Mouse (Mus musculus): ENCODE results near the gene Mfsd5. TPM values are rescaled to one million over a fixed set of nuclear protein-coding genes. Genes with fewer than 3 reads are reported as not detected.

The Mfsd5 gene
- total and polyA plus RNA-seq, 3 experiments = 56.3 to 115 (median 83.6) TPM

DNA sequence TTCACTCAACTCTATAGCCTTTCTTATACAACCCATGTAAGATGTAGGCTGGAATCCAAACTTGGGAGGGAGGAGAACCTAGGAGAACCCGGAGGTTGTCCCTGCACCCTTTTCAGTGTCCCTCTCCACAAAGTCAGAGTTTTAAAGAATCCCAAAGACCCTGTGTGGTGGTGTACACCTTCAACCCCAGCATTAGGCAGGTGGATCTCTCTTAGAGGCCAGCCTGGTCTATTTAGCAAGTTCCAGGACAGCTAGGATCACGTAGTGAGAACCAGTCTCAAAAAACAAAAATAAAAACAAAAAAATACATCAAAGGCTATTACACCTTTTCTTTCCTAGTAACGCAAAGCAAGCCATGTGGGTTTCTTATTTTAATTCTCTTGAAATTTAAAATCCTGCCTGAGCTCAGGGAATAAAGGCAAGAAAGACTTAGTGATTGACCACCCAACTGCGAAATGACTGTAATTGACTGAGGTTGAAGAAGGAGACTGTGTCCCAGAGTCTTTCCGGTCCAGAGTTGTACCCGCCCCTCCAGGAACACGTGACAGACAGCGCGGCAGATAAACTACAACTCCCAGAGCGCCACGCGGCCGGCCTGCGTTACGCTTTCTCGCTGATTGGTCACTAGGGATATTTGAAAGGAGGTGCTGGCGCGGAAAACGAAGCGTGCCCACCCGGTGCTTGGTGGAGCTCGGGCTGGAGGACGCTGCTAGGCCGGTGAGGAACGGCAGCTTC, 16.5 kb downstream of the Mfsd5 start, which contains the start of gene Espl1 (continued):
- TF ChIP-seq TBP (IDR thresholded peaks at IDR 0.05; ENCODE audit: low read depth, low read length) (peak; percentile 95), USF2 (IDR thresholded peaks at IDR 0.05; ENCODE audit: borderline replicate concordance in 1 of 2, insufficient read depth in 1 of 2, low read depth in 1 of 2, low read length in 2 of 2) (peak; percentile 87 to 95), MYC (IDR thresholded peaks at IDR 0.05; ENCODE audit: low read depth, low read length) (peak; percentile 98)

DNA sequence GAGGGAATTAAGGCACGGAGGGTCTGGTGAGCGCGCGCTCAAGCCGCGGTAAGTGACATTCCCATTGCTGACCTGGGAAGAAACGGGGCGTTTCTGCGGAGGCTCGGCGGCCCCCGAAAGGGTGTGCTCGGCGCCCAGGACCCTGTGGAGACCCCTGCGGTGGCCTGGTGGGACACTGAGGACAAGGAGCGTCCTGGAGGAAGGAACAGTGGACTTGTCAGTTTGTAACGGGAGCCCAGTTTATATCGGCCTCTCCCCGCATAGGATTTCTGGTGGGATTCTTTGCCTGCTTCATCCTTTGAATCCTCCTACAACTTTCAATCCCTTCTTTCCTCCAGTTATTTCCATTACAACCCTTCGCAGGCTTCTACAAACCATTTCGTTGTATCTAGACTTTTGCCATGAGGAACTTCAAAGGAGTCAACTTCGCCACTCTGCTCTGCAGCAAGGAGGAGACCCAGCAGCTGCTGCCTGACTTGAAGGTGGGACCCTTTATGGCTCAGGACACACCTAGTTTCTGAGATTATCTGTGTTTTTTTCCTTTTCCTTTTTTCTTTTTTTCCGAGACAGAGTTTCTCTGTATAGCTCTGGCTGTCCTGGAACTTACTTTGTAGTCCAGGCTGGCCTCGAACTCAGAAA, 17.2 kb downstream of the Mfsd5 start:
- Histone ChIP-seq H3K9ac (ENCODE audit: control insufficient read depth, low read depth, low read length, poor library complexity, severe bottlenecking) (peak overlapping the region; percentile 77), H3K36me3 (ENCODE audit: control insufficient read depth in 1 of 2, insufficient read depth in 2 of 2, low read length in 2 of 2) (peaks cover 5 to 15% of the 10 kb centered on the region in 2 experiments), H3K9me3 (replicated peaks; ENCODE audit: insufficient read depth, low read length) (no peaks in the 10 kb centered on the region), H3K79me2 (ENCODE audit: control insufficient read depth, insufficient read depth, low read length, poor library complexity) (peaks cover 29% of the 10 kb centered on the region), H3K27me3 (ENCODE audit: control insufficient read depth in 1 of 2, insufficient read depth in 2 of 2, low read length in 2 of 2) (no peaks in the 10 kb centered on the region), H3K4me3 (ENCODE audit: control insufficient read depth in 1 of 2, insufficient read depth in 1 of 2, low read depth in 2 of 2, low read length in 2 of 2) (peak overlapping the region; percentile 61 to 72), H3K27ac (ENCODE audit: control insufficient read depth, low read depth, low read length) (peak overlapping the region; percentile 33), H3K4me1 (ENCODE audit: control insufficient read depth in 1 of 2, insufficient read depth in 2 of 2, low read length in 2 of 2) (peaks cover 4 to 8% of the 10 kb centered on the region in 2 experiments; a peak in 3 of 4 replicates)
- peak; percentile 73 for DNase-seq (ENCODE audit: low read depth, low spot score)
- TF ChIP-seq GABPA (IDR thresholded peaks at IDR 0.05; ENCODE audit: low read depth, low read length) (no peak), USF2 (IDR thresholded peaks at IDR 0.05; ENCODE audit: borderline replicate concordance in 1 of 2, insufficient read depth in 1 of 2, low read depth in 1 of 2, low read length in 2 of 2) (no peak), HCFC1 (IDR thresholded peaks at IDR 0.05; ENCODE audit: low read depth, low read length) (no peak), MYC (IDR thresholded peaks at IDR 0.05; ENCODE audit: low read depth, low read length) (peak; percentile 5; the same call in 1 of the 2 replicates), GATA1 (IDR thresholded peaks at IDR 0.05; ENCODE audit: low read depth, low read length) (no peak), POLR2A (IDR thresholded peaks at IDR 0.05; ENCODE audit: control insufficient read depth in 1 of 2, insufficient read depth in 1 of 2, low read depth in 1 of 2, low read length in 2 of 2, poor library complexity in 1 of 2) (peak in 1 of 2 experiments; percentile 99; a peak in 1 of 4 replicates), CHD1 (IDR thresholded peaks at IDR 0.05; ENCODE audit: low read depth, low read length) (no peak)

DNA sequence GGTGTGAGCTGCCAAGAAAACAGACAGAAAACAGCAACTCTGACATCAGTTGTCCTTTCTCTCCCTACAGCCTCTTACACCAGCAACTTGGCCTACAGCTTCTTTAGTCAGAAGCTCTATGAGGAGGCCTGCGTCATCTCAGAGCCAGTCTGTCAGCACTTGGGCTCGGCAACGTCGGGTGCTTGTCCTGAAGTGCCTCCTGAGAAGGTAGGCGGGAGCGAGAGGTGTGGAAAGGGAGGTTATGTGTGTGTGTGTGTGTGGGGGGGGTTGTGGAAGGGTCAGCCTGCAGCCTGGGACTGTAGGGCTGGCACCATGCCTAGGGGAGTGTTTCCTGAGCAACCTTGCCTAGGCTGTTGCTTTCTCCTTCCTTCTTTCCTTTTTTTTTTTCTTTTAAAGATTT, 23.3 kb downstream of the Mfsd5 start:
- TF ChIP-seq CHD2 (IDR thresholded peaks at IDR 0.05; ENCODE audit: low read length) (no peak), HCFC1 (IDR thresholded peaks at IDR 0.05; ENCODE audit: low read depth, low read length) (no peak), KAT2A (conservative IDR thresholded peaks at IDR 0.05; ENCODE audit: low read depth, low read length) (no peak), USF1 (IDR thresholded peaks at IDR 0.05; ENCODE audit: low read depth, low read length) (no peak), GABPA (IDR thresholded peaks at IDR 0.05; ENCODE audit: low read depth, low read length) (no peak), JUND (IDR thresholded peaks at IDR 0.05; ENCODE audit: low read depth, low read length) (no peak), RCOR1 (IDR thresholded peaks at IDR 0.05; ENCODE audit: low read depth, low read length) (no peak), MEF2A (IDR thresholded peaks at IDR 0.05; ENCODE audit: extremely low read depth, insufficient replicate concordance, low read depth, low read length, poor library complexity, severe bottlenecking) (no peak), TCF12 (IDR thresholded peaks at IDR 0.05; ENCODE audit: low read depth, low read length) (no peak), POLR2AphosphoS5 (IDR thresholded peaks at IDR 0.05; ENCODE audit: borderline replicate concordance, low read depth, low read length) (no peak), POLR2AphosphoS2 (IDR thresholded peaks at IDR 0.05; ENCODE audit: low read length) (no peak), UBTF (IDR thresholded peaks at IDR 0.05; ENCODE audit: borderline replicate concordance, insufficient read depth, low read depth, low read length) (no peak), ZC3H11A (IDR thresholded peaks at IDR 0.05; ENCODE audit: low read depth, low read length) (no peak), E2F4 (IDR thresholded peaks at IDR 0.05; ENCODE audit: borderline replicate concordance, low read depth, low read length) (no peak), BHLHE40 (IDR thresholded peaks at IDR 0.05; ENCODE audit: borderline replicate concordance, low read depth, low read length) (no peak), CHD1 (IDR thresholded peaks at IDR 0.05; ENCODE audit: low read depth, low read length) (no peak), MXI1 (IDR thresholded peaks at IDR 0.05; ENCODE audit: low read depth, low read length) (no peak)
- H3K36me3 ChIP-seq (ENCODE audit: control insufficient read depth in 1 of 2, insufficient read depth in 2 of 2, low read length in 2 of 2) = peaks cover 3 to 24% of the 10 kb centered on the region in 2 experiments; a peak in 2 of 4 replicates

More for the DNA sequence above, 23.3 kb downstream of the Mfsd5 start:
- H3K27me3 ChIP-seq (ENCODE audit: control insufficient read depth in 1 of 2, insufficient read depth in 2 of 2, low read length in 2 of 2) = no peaks in the 10 kb centered on the region
- no peak for DNase-seq (ENCODE audit: low read depth, low spot score)
- H3K4me1 ChIP-seq (ENCODE audit: control insufficient read depth in 1 of 2, insufficient read depth in 2 of 2, low read length in 2 of 2) = no peaks in the 10 kb centered on the region
- H3K9me3 ChIP-seq (replicated peaks; ENCODE audit: insufficient read depth, low read length) = no peaks in the 10 kb centered on the region
- H3K4me3 ChIP-seq (ENCODE audit: control insufficient read depth in 1 of 2, insufficient read depth in 1 of 2, low read depth in 2 of 2, low read length in 2 of 2) = no peak overlapping the region
- no peak overlapping the region for H3K27ac ChIP-seq (ENCODE audit: control insufficient read depth, low read depth, low read length)
- peaks cover 20% of the 10 kb centered on the region for H3K79me2 ChIP-seq (ENCODE audit: control insufficient read depth, insufficient read depth, low read length, poor library complexity)
- no peak overlapping the region for H3K9ac ChIP-seq (ENCODE audit: control insufficient read depth, low read depth, low read length, poor library complexity, severe bottlenecking)

Data from MEL (cell line).